Mouse (Mus musculus) megakaryocyte, embryonic 14.5 days (primary cell): Measurements from ENCODE around the gene Pcdh9.

Experiments
- FLI1 ChIP-seq: IDR thresholded peaks from 2 replicates; pipeline ENCODE4 v1.6.1; 2012; ENCODE audit warnings: low read length, inconsistent platforms, mixed read lengths
- GATA1 ChIP-seq: IDR thresholded peaks from 3 replicates; pipeline ENCODE4 v1.6.1; 2012; ENCODE audit warnings: mixed read lengths, low read length, inconsistent platforms, borderline replicate concordance

DNA sequence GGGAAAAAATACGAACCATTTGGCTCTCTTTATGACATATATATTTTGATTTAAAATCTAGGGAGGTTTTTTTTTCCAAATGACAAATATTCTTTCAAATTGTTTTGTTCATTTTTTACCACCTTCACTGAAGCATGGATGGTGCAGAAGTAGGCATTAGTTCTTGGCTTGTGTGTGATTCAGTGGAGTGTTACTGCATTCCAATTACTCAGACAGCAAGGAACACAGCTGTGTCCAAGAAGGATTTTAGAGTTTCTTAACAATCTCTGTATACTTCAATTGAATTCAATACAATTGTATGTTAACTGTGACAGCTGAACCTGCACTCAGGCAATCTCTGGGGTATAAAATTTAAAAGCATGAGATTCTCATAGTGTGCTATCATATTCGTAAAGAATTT lies 127.6 kb downstream of the Pcdh9 start:
- TF ChIP-seq GATA1: no peak
- no peak for TF ChIP-seq FLI1
